Mouse (Mus musculus): ENCODE data around the gene Ech1.

Ech1 gene

GRCm38 (mm10) chr7:28803756-28804155, 21.3 kb upstream of the Ech1 start:
- DNase-seq (ENCODE audit: low read depth): no peak

DNA sequence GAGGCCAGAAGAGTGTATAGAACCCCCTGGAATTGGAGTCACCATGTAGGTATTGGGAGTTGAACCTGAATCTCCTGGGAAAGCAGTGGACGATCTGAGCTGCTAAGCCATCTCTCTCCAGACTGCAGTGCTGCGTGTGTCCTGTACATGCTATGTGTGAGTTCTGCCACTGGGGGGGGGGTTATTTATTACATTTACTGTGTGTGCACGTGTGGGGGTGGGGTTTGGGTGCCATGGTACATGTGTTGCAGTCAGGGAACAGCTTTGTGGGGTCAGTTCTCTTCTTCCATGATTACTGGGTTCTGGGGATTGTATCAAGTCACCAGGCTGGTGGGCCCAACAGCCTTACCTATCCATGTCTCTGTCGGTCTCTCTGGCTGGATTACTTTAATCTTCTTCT, 18.1 kb upstream of the Ech1 start:
- peak; percentile 67 for DNase-seq (ENCODE audit: low read depth)

DNA sequence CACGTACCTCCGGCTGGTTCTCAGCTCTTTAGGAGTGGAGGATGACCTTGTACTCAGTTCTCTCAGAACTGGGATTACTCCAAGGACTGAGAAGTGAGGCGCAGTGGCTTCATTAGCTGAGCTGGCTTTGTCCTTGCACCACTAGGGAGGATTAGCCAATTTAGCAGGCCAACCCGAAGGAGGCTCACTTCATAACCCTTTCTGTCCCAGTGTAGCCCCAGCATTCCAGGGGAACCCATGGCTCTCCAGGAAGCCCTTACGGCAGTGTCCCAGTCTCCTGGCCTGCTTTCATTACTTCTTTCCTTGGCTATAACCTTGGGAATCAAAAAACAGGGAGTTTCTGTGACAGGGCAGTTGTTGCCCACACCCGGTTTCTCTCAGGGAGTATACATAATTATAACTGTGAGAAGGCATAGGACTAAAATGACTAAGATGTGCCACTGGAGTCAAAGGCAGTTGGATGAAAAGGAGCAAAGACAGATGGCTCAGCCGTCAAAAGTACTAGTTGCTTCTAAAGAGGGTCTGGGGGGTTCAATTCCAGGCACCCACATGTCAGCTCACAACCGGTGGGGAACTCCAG, 17.3 kb upstream of the Ech1 start:
- no peak for DNase-seq (ENCODE audit: low read depth)

DNA sequence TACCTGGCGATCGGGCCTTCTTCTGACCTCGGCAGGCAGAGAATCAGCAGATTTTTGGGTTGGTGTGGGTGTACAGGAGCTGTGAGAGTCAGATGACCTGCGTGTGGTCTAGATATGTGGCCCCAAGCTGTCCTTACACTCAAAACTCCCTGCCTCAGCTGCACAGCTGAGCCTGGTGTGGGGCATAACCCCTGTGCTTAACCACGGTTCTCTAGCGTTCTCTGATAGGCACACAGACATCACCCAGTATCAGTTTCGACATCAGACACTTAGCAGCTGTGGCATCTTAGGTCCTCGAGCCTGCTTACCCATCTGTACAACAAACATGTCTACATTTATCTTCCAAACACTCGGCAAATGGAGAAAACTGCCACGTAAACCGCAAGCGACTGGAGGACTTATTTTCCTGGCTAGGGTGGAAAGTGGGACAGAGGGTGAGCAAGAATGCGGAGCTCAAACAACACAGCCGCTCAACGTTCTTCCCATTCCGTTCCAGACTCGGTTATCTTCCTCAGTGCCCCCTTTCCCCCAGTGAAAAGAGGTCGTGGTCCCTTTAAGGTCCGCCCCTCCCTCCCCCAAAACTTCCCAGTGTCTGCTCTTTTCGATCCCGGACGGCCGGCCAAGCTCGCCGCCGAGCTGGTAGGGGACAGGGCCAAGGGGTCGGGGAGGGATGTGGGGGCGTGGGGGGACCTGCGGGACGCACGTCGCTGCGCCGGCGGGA, 16.6 kb upstream of the Ech1 start, which contains the start of gene Hnrnpl:
Hnrnpl (plus strand) TSS at position 321 of the 721 bp plus-strand sequence.
- DNase-seq (ENCODE audit: low read depth): peak; percentile 78

GRCm38 (mm10) chr7:28808957-28809393, 16.0 kb upstream of the Ech1 start:
- peak; percentile 94 for DNase-seq (ENCODE audit: low read depth)

DNA sequence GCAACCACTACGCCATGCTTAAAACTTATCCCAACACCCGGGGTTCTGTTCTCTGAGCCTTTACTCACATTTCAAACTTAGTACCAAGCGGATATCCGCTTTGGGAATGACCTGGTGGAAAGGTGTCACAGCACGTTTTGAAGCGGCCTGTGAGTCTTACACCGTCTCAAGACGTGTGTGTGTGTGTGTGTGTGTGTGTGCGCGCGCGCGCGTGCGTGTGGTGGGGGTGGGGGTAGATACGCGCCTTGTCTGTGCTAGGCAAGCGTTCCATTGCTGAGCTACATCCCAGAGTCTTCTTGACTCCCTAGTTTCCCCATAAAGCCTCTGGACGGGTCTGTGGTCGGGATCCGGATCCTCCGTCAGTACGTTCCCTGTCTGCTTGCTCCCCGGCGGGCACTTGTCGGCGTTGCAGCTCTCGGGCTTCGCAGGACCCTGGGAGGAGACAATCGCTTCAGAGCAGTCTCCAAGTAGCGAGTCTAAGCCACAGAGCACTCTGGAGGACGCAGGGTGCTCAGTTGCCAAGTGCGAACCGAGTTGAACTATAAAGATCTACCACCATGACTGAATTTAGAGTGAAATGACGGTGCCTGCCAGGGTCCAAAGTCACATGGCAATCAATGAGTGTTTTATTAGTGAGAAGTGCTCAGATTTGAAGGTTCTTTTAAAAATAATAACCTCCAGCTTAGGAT, 15.5 kb upstream of the Ech1 start:
- peak; percentile 92 for DNase-seq (ENCODE audit: low read depth)

- peak; percentile 100 for DNase-seq (ENCODE audit: low read depth)
Observed at GRCm38 (mm10) chr7:28810107-28811066, 14.6 kb upstream of the Ech1 start.

- DNase-seq (ENCODE audit: low read depth): peak; percentile 97
Observed at GRCm38 (mm10) chr7:28811228-28811627, 13.8 kb upstream of the Ech1 start.

- no peak for DNase-seq (ENCODE audit: low read depth)
Observed at GRCm38 (mm10) chr7:28811640-28812275, 13.3 kb upstream of the Ech1 start.

- no peak for DNase-seq (ENCODE audit: low read depth)
Observed at GRCm38 (mm10) chr7:28812436-28812835, 12.6 kb upstream of the Ech1 start.

DNA sequence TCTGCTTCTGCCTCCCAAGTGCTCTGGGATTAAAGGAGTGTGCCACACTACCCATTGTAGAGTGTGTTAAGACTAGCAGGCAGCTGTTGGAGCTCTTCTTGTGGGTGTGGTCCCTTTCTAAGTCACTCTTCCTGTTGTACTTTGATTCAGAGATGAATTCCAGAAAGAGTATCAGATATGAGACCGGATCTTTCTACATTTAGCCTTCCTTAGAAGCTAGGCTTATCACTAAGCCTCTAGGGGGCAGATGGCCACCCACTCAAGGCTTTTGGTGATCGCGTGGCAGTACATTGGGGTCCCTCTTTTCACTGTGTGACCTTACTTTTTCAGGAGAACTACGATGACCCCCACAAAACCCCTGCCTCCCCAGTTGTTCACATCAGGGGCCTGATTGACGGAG, 12.1 kb upstream of the Ech1 start:
- peak; percentile 71 for DNase-seq (ENCODE audit: low read depth)

GRCm38 (mm10) chr7:28814306-28815034, 10.5 kb upstream of the Ech1 start:
- no peak for DNase-seq (ENCODE audit: low read depth)

- no peak for DNase-seq (ENCODE audit: low read depth)
Observed at GRCm38 (mm10) chr7:28815230-28815629, 9.8 kb upstream of the Ech1 start.

DNA sequence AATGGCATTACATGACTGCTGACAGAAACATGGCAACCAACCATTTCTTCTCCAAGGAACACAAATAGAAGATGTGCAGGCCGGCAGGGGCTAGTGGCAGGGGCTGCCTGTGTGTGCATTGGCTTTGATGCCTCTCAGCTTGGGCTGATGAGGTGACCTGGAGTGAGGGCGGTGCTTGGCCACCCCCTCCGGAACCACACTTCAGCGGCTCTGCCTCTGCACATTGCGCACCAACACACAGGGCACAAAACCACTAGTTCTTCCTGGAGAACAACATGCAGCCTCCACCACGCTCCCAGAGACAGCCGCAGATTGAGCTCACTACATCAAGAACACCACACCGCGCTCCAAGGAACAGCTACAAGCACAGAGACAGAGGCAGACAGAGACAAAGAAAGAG, 8.8 kb upstream of the Ech1 start:
- DNase-seq (ENCODE audit: low read depth): no peak

DNA sequence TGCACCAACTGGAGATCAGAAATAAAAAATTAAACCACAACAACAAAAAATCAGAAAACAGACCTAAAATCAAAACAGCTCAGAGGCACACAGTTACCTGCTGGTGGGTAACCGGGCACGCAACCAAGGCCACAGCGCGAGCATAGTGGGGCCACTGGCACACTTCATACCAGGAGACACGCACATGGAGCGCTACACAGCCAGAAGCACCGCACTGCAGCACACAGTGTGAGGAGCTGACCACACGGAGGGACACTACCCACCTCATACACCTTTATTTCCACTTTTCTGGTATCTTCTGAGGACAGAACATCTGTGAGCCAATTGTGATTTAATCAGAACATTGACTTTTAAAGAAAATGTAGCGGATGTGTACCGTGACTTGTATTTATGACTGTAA, 8.1 kb upstream of the Ech1 start:
- DNase-seq (ENCODE audit: low read depth): no peak

DNA sequence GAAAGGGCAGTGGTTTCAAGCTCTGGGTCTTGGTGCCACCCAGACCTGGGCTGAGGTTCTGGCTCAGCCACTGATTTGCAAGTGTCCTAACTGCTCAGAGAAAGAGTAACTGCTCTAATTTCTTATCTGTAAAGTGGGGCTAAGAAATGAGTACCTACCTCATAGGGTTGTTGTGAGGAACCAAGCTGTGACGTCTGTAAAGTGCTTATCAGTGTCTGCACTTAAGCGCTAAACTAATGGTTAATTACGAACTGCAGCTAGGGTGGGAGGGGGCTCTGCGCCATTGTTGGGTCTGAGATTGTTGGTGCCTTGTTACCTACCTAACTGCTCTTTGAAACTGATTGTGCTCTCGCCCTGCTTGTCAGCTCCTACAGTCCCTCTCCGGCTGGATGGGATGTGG, 7.5 kb upstream of the Ech1 start:
- no peak for DNase-seq (ENCODE audit: low read depth)

GRCm38 (mm10) chr7:28817957-28818356, 7.1 kb upstream of the Ech1 start:
- DNase-seq (ENCODE audit: low read depth): no peak

- no peak for DNase-seq (ENCODE audit: low read depth)
Observed at GRCm38 (mm10) chr7:28818436-28818835, 6.6 kb upstream of the Ech1 start.

DNA sequence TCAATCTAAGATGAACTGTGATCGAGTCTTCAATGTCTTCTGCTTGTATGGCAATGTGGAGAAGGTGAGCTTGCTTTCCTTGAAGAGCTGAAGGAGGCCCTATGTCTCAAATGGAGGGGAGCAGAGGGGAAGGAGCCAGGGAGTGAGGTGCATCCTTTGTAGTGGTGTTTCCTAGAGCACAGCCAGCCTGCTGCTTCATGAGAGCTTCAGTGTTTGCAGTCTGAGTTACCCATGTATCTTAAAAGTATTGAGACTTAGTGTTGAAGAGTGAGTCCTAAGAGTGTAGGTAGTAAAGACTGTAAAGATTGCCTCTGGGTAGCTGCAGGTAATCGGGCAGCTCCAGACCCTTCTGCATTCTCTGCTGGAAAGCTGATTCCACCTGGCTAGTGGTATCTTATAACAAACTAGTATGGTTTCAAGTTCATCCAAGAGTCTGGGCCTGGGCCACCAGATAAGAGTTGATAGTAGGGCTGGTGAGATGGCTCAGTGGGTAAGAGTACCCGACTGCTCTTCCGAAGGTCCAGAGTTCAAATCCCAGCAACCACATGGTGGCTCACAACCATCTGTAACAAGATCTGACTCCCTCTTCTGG, 6.1 kb upstream of the Ech1 start:
- no peak for DNase-seq (ENCODE audit: low read depth)

GRCm38 (mm10) chr7:28819571-28819970, 5.4 kb upstream of the Ech1 start:
- no peak for DNase-seq (ENCODE audit: low read depth)
